Mouse (Mus musculus): Measurements from ENCODE around the gene Pds5a.
"Not testable (repeated sequence)": the region's sequence is repeated elsewhere in the genome, so short reads cannot be mapped to it uniquely, and the experiment has no call there.

Gene Pds5a

GRCm38 (mm10) chr5:65697836-65698758, at the start of gene Pds5a:
Pds5a (minus strand) TSS chr5:65698273.
- DNase-seq = peak; percentile 86

- DNase-seq = no peak
Observed at GRCm38 (mm10) chr5:65746908-65747307, 48.8 kb upstream of the Pds5a start.

- DNase-seq = no peak
Observed at GRCm38 (mm10) chr5:65739366-65739765, 41.3 kb upstream of the Pds5a start.

GRCm38 (mm10) chr5:65735601-65736000, 37.5 kb upstream of the Pds5a start:
- DNase-seq = peak; percentile 26

GRCm38 (mm10) chr5:65731173-65732007, 33.3 kb upstream of the Pds5a start:
- DNase-seq = peak; percentile 76

GRCm38 (mm10) chr5:65724311-65725054, 26.4 kb upstream of the Pds5a start:
- DNase-seq = peak; percentile 53

- DNase-seq = no peak
Observed at GRCm38 (mm10) chr5:65718368-65718767, 20.3 kb upstream of the Pds5a start.

- DNase-seq = not testable (repeated sequence)
Observed at GRCm38 (mm10) chr5:65717903-65718211, 19.8 kb upstream of the Pds5a start.

GRCm38 (mm10) chr5:65717063-65717902, 19.2 kb upstream of the Pds5a start:
- DNase-seq = no peak

- DNase-seq = no peak
Observed at GRCm38 (mm10) chr5:65715084-65715483, 17.0 kb upstream of the Pds5a start.

- no peak for DNase-seq
Observed at GRCm38 (mm10) chr5:65711463-65711862, 13.4 kb upstream of the Pds5a start.

GRCm38 (mm10) chr5:65710267-65710666, 12.2 kb upstream of the Pds5a start:
- no peak for DNase-seq

GRCm38 (mm10) chr5:65706979-65707378, 8.9 kb upstream of the Pds5a start:
- DNase-seq = no peak

GRCm38 (mm10) chr5:65706171-65706570, 8.1 kb upstream of the Pds5a start:
- DNase-seq = no peak

GRCm38 (mm10) chr5:65704765-65705678, 6.9 kb upstream of the Pds5a start:
- DNase-seq = no peak

- DNase-seq = no peak
Observed at GRCm38 (mm10) chr5:65703261-65703660, 5.2 kb upstream of the Pds5a start.

GRCm38 (mm10) chr5:65700102-65700501, 2.0 kb upstream of the Pds5a start:
- no peak for DNase-seq

- DNase-seq = no peak
Observed at GRCm38 (mm10) chr5:65699146-65699545, 1.1 kb upstream of the Pds5a start.

- DNase-seq = no peak
Observed at GRCm38 (mm10) chr5:65698759-65699136, 675 bp upstream of the Pds5a start.

- DNase-seq = no peak
Observed at GRCm38 (mm10) chr5:65697486-65697835, 612 bp downstream of the Pds5a start.

- peak; percentile 78 for DNase-seq
Observed at GRCm38 (mm10) chr5:65696821-65697485, 1.1 kb downstream of the Pds5a start.
